Mouse (Mus musculus) spleen, postnatal 4 days (tissue): Measurements from ENCODE around the gene Slc43a1.
"Not testable (repeated sequence)": the region's sequence is repeated elsewhere in the genome, so short reads cannot be mapped to it uniquely, and the experiment has no call there.

ENCODE experiments used
- DNase-seq, 2 experiments: peaks; one replicate each; pipeline ENCODE4 v3.0.0; 2022; ENCODE audit warnings: low spot score in 2 of 2

The Slc43a1 gene

DNA sequence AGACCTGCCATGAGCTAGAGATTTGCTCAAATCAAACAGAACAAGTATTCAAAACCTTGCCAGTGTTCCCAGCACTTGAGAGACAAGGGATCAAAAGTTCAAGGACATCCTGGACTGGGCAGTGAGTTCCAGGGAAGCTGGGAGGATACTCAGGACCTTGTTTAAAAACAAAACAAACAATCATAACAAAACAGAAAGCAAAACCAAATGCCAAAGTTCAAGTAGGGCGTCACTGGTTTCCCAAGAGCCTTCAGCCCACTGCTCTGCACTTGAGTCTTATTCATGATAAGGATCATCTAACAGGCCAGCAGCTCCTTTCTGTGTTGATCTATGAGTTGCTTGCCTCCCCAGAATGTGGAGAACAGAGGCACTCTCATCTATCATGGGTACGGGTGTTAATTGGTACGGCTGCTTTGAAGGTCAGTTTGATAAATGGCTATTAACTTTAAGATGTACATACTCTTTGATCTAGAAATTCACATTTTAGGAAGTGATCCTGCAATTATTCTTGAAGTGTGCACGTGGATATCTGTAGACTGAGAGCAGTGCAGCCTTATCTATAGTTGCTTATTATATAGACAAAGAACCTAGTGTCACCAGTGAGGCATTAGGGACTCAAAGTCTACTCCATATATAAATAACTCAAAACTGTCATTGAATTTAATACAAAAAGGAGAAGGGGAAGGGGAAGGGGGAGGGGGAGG is 57.0 kb downstream of the Slc43a1 start:
- no peak for DNase-seq

DNA sequence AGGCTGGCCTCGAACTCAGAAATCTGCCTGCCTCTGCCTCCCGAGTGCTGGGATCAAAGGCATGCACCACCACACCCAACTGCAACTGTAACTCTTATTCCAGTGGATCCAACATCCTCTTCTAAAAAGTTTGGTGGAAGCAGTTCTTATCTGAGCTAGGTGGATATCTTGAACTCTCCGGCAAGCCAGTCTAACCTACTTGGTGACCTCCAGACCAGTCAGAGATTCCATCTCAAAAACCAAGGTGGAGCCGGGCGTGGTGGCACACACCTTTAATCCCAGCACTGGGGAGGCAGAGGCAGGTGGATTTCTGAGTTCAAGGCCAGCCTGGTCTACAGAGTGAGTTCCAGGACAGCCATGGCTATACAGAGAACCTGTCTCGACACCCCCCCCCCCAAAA is 58.0 kb downstream of the Slc43a1 start:
- not testable (repeated sequence) for DNase-seq

- DNase-seq: no peak
Measured at GRCm38 (mm10) chr2:84912722-84913121, 74.1 kb downstream of the Slc43a1 start.
